Mouse (Mus musculus): ENCODE results near the gene Uhmk1. TPM values are rescaled to one million over a fixed set of nuclear protein-coding genes. Genes with fewer than 3 reads are reported as not detected.

Gene Uhmk1
- polyA plus RNA-seq, 1 experiment from 2014 or later, result 8.3 TPM

DNA sequence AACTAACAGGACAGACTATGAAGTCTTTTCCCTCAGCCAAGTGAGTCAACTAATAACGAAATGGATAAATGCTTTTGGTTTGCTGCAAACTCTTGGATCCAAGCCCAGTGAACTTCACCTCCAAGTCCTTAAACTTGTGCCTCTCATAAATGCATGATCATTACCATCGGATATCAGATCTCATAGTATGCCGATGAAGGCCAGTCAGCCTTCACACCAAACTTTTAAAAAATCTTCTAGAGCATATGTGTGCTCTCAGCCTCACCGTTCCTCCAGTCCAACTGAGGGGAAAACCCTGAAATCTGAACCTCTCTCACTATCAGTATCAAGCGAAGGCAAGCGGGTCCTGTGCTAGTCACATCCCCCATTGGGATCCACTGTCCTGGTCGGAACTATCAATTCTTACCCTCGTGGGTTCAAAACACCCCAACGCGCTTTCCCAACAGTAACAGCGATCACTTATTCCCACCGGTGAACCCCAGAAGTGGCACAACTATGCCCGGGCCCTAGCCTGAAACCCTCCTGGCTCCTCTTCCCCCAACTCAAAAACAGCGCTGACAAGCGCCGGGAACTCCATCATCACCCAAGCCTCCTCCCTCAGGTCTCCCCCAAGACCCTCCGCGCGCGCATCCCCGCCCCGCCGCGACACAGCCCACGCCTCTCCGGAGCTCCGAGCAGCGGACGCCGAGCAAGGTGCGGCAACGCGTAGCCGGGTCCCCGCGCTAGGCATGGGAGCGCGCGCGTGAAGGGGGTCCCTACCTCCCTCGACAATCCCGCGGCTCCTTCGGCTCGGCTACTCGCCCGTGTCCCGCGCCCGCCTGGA lies 41.0 kb downstream of the Uhmk1 start:
- peak; percentile 84 for ATAC-seq (ENCODE audit: low FRiP score)
- Histone ChIP-seq H3K4me1 (peaks cover 22% of the 10 kb centered on the region), H3K27ac (replicated peaks) (peak overlapping the region; percentile 92), H3K27me3 (replicated peaks) (no peaks in the 10 kb centered on the region), H3K9ac (replicated peaks) (peak overlapping the region; percentile 89), H3K9me3 (replicated peaks) (no peaks in the 10 kb centered on the region), H3K4me2 (peak overlapping the region; percentile 64), H3K4me3 (replicated peaks) (peak overlapping the region; percentile 87), H3K36me3 (no peaks in the 10 kb centered on the region)
- WGBS, result 1% methylated on average over 50 of the region's 50 CpGs

DNA sequence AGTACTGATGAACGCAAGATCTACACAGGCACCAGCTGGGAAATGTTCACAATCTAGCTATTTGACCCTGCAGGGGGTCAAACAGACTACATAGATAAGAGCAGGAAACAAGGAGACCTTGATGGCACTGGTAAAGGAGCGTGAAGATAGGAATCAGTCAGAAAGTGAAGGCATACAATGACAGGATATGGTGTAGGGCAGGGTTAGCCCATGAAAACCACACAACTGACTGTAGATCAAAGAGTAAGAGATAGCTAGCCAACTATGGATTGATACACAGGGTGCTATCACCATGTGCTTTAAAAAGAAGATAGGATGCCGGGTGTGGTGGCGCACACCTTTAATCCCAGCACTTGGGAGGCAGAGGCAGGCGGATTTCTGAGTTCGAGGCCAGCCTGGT lies 47.4 kb downstream of the Uhmk1 start:
- Histone ChIP-seq H3K4me3 (replicated peaks) (no peak overlapping the region), H3K36me3 (peaks cover 16% of the 10 kb centered on the region), H3K9ac (replicated peaks) (no peak overlapping the region), H3K27me3 (replicated peaks) (no peaks in the 10 kb centered on the region), H3K4me1 (peaks cover 3% of the 10 kb centered on the region; the same call in 1 of the 2 replicates), H3K9me3 (replicated peaks) (no peaks in the 10 kb centered on the region), H3K27ac (replicated peaks) (no peak overlapping the region), H3K4me2 (no peak overlapping the region)
- no peak for ATAC-seq (ENCODE audit: low FRiP score)
- 84% methylated on average over 6 of the region's 6 CpGs for WGBS

DNA sequence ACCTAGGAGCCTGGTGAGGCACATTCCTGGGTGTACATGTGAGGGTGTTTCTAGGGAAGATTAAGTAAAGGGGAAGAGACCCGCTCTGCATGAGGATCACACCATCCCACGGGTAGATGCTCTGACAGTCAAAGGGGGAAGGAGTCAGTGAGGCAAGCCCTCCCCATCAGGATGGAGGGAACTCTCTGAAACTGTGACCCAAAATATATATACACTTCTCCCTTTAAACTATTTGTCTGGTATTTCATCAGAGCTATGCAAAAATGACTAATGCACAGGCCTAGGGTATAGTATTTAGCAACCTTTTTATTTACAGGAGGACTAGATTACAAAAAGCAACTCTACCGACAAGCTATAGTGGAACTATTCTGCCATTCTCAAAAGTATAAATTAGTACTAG lies 50.3 kb downstream of the Uhmk1 start:
- peaks cover 26% of the 10 kb centered on the region for H3K36me3 ChIP-seq
- WGBS, result 91% methylated on average over 3 of the region's 3 CpGs
- no peak overlapping the region for H3K27ac ChIP-seq (replicated peaks)
- H3K4me3 ChIP-seq (replicated peaks), result no peak overlapping the region
- no peak for ATAC-seq (ENCODE audit: low FRiP score)
- H3K4me2 ChIP-seq, result no peak overlapping the region
- no peak overlapping the region for H3K9ac ChIP-seq (replicated peaks)
- peaks cover 7% of the 10 kb centered on the region; the same call in 1 of the 2 replicates for H3K4me1 ChIP-seq
- no peaks in the 10 kb centered on the region for H3K9me3 ChIP-seq (replicated peaks)
- no peaks in the 10 kb centered on the region for H3K27me3 ChIP-seq (replicated peaks)

DNA sequence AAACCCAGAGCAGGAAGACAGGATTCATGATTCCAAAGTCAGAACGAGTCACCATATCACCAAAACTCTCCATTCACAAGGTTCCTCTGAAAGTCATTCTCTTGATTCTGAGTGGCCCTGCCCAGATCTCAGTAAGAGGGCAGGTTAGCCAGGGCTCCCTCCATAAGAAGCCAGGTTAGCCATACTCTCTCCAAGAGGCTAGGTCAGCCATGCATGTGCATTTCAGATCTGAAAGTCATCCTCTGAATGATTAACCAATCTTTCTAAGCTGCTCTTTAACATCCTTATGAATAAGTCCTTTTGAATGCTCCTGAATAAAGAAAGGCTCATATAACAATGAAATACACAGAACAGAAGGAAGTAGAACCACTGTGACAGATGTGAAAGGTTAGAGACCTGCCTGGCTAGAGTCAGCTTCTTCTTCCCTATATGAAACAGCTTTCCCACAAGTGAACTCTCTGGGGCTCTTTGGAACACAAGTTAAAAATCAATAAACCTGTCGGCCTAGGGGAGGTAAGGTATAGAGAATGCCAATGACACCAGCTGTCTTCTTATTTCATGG lies 51.1 kb downstream of the Uhmk1 start:
- Histone ChIP-seq H3K27me3 (replicated peaks) (no peaks in the 10 kb centered on the region), H3K9ac (replicated peaks) (no peak overlapping the region), H3K27ac (replicated peaks) (no peak overlapping the region), H3K4me3 (replicated peaks) (no peak overlapping the region), H3K36me3 (peaks cover 26% of the 10 kb centered on the region), H3K4me2 (no peak overlapping the region), H3K4me1 (peaks cover 7% of the 10 kb centered on the region; the same call in 1 of the 2 replicates), H3K9me3 (replicated peaks) (no peaks in the 10 kb centered on the region)
- ATAC-seq (ENCODE audit: low FRiP score), result no peak
- 88% methylated on average over 2 of the region's 2 CpGs for WGBS

DNA sequence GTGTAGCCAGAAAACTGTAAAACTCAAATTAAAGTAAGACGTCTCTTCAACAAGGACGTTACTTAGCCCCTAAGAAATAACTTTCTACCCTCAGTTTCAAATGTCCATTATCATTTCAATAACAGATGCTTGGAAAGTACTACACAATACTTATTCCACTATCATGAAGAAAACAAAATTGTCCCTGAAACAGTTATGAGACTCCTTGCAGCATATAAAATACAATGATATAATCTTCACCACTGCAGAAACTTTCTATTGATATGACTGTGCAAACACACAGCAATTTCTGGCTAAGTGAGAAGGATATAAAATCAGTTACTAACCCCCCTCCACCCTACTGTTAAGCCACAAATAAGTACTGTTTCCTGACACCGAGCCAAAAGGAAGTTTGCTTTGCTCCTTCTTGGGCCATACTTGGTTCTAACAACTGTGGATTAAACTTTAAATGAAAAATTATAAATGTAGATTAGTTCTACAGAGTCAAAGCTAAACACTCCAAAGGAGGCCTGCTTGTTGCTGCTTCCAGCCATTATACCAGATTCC lies 51.7 kb downstream of the Uhmk1 start:
- no peaks in the 10 kb centered on the region for H3K9me3 ChIP-seq (replicated peaks)
- H3K36me3 ChIP-seq, result peaks cover 29% of the 10 kb centered on the region
- H3K9ac ChIP-seq (replicated peaks), result no peak overlapping the region
- H3K4me3 ChIP-seq (replicated peaks), result no peak overlapping the region
- 89% methylated on average over 3 of the region's 3 CpGs for WGBS
- H3K4me2 ChIP-seq, result no peak overlapping the region
- peaks cover 7% of the 10 kb centered on the region; the same call in 1 of the 2 replicates for H3K4me1 ChIP-seq
- H3K27ac ChIP-seq (replicated peaks), result no peak overlapping the region
- ATAC-seq (ENCODE audit: low FRiP score), result no peak
- no peaks in the 10 kb centered on the region for H3K27me3 ChIP-seq (replicated peaks)

DNA sequence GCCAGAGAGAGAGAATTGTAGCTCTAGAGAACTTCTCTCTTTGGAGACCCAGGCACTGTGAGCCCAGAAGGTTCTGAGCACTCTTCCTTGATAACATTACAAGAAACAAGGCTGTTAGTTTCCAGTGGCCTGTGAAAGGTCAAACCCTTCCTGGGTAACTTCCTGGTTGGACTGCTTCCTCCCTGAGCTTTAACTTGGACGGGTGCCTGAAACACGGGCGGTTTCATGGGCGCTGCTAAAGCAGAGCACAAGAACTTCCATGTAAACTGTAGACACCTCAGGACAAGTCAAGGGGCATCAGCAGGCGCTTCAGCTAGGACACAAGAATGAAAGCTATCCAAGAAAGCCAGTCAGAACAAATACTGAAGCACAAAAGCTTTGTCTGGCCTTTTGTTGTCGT lies 53.3 kb downstream of the Uhmk1 start:
- WGBS, result 83% methylated on average over 6 of the region's 6 CpGs
- ATAC-seq (ENCODE audit: low FRiP score), result no peak
- Histone ChIP-seq H3K27ac (replicated peaks) (no peak overlapping the region), H3K9me3 (replicated peaks) (no peaks in the 10 kb centered on the region), H3K27me3 (replicated peaks) (no peaks in the 10 kb centered on the region), H3K9ac (replicated peaks) (no peak overlapping the region), H3K4me2 (no peak overlapping the region), H3K4me1 (peaks cover 7% of the 10 kb centered on the region; the same call in 1 of the 2 replicates), H3K36me3 (peaks cover 39% of the 10 kb centered on the region), H3K4me3 (replicated peaks) (no peak overlapping the region)

DNA sequence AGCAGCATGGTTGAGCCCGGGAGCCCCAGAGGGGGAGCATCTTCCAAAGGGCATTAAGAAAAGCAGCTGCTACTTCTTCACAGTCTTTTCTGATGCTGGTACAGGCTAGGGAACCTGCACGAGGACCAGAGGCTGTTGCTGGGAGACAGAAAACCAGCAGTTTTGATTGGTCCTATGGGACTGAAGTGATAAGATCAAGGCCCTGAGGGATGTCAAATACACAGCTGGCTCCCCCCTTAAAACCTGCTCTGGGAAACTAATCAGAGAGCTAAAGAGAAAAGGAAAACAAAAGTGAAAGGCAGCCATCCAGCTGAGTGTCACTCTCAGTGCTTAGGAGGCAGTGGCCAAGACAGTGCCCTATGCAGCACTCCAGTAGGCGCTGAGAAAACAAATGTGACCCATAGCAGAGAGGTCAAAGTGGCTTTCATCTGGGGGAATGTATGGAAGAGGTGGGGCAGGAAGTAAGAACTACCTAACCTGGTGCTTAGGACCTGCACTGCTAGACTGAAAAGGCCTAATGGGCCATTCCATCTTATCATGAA lies 54.7 kb downstream of the Uhmk1 start:
- Histone ChIP-seq H3K27me3 (replicated peaks) (no peaks in the 10 kb centered on the region), H3K4me3 (replicated peaks) (no peak overlapping the region), H3K4me2 (no peak overlapping the region), H3K9me3 (replicated peaks) (no peaks in the 10 kb centered on the region), H3K27ac (replicated peaks) (no peak overlapping the region), H3K4me1 (peaks cover 7% of the 10 kb centered on the region; the same call in 1 of the 2 replicates), H3K9ac (replicated peaks) (no peak overlapping the region), H3K36me3 (peaks cover 31% of the 10 kb centered on the region)
- no peak for ATAC-seq (ENCODE audit: low FRiP score)
- 52% methylated on average over 3 of the region's 3 CpGs for WGBS

DNA sequence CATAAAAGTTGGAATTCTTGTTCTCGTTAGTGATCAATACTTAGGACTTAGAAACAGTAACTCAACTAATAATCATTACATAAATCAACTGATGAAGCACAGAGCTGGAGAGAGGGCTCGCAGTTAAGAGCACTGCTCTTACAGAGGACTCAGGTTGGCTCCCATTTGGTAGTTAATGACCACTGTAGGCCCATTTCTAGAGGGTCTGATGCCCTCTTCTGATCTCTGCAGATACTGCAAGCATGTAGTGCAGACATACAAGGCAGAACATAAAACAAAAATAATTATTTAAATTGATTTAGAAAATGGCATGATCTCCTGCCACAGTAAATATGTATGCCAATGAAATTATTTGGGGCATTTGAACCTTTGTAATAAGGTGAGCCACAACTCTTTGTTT lies 55.5 kb downstream of the Uhmk1 start:
- no peak overlapping the region for H3K9ac ChIP-seq (replicated peaks)
- H3K4me2 ChIP-seq, result no peak overlapping the region
- no peaks in the 10 kb centered on the region for H3K9me3 ChIP-seq (replicated peaks)
- H3K27me3 ChIP-seq (replicated peaks), result no peaks in the 10 kb centered on the region
- ATAC-seq (ENCODE audit: low FRiP score), result no peak
- peaks cover 29% of the 10 kb centered on the region for H3K36me3 ChIP-seq
- 86% methylated on average over 2 of the region's 2 CpGs for WGBS
- H3K4me1 ChIP-seq, result peaks cover 7% of the 10 kb centered on the region; the same call in 1 of the 2 replicates
- no peak overlapping the region for H3K4me3 ChIP-seq (replicated peaks)
- H3K27ac ChIP-seq (replicated peaks), result no peak overlapping the region

DNA sequence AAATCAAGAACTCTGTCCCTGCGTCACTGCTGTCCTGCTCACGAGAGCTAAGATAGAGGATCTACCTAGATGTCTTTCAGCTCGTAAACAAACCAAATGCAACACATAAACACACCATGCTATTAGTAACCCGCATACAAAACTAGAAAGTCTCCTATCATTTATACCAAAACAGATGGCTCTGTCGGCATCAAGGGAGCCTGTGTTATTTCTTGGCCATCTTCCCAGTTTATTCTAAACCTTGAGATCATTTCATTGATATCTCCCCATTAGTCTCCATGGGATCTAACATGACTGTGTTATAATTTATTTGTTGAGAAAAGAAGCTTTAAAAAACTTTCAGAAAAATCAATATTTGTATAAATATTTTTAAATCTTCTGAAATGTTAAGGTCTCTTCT lies 59.4 kb downstream of the Uhmk1 start:
- no peak overlapping the region for H3K27ac ChIP-seq (replicated peaks)
- H3K4me1 ChIP-seq, result peaks cover 6% of the 10 kb centered on the region; the same call in 1 of the 2 replicates
- H3K4me3 ChIP-seq (replicated peaks), result no peak overlapping the region
- 65% methylated on average over 5 of the region's 5 CpGs for WGBS
- H3K9ac ChIP-seq (replicated peaks), result no peak overlapping the region
- H3K4me2 ChIP-seq, result no peak overlapping the region
- H3K27me3 ChIP-seq (replicated peaks), result no peaks in the 10 kb centered on the region
- H3K9me3 ChIP-seq (replicated peaks), result no peaks in the 10 kb centered on the region
- peaks cover 21% of the 10 kb centered on the region for H3K36me3 ChIP-seq
- no peak for ATAC-seq (ENCODE audit: low FRiP score)

DNA sequence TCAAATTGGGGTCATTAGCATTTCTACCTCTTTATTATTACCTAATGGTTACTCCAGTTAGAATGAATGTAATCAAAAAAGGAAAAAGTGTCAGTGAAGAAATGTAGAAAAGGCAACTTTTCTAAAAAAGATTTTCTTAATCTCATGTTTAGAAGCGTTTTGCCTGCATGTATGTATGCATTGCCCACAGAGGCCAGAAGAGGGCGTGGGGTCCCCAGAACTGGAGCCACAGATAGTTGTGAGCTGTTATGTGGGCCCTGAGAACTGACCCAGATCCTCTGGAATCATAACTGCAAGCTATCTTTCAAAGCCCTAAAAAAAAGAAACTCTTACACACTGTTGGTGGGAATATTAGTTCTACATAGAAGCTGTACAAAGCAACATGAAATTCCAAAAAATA lies 59.9 kb downstream of the Uhmk1 start:
- Histone ChIP-seq H3K4me1 (peaks cover 2% of the 10 kb centered on the region; the same call in 1 of the 2 replicates), H3K4me3 (replicated peaks) (no peak overlapping the region), H3K9ac (replicated peaks) (no peak overlapping the region), H3K4me2 (no peak overlapping the region), H3K9me3 (replicated peaks) (no peaks in the 10 kb centered on the region), H3K36me3 (peaks cover 18% of the 10 kb centered on the region), H3K27me3 (replicated peaks) (no peaks in the 10 kb centered on the region), H3K27ac (replicated peaks) (no peak overlapping the region)
- ATAC-seq (ENCODE audit: low FRiP score), result no peak
- 73% methylated on average over 2 of the region's 2 CpGs for WGBS

DNA sequence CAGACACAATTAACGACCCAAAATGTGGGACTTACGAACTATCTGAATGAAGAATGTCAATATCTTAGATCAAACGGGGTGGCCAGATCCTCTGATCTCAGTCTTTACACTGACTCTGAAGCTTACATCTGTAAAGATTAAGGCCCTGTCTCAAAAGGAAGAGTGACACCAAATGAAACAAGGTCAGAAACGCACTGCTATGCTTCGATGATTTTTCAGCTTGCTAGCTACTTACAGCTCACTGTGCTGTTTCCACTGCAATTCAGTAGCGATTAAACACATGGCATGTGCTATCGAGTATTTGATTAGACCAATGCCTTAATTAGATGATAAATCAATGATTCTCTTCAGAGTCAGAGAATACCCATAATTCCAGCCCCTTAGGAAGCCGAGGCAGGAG lies 61.2 kb downstream of the Uhmk1 start:
- Histone ChIP-seq H3K9ac (replicated peaks) (no peak overlapping the region), H3K9me3 (replicated peaks) (no peaks in the 10 kb centered on the region), H3K36me3 (peaks cover 26% of the 10 kb centered on the region), H3K27me3 (replicated peaks) (no peaks in the 10 kb centered on the region), H3K4me3 (replicated peaks) (no peak overlapping the region), H3K4me1 (no peaks in the 10 kb centered on the region), H3K4me2 (no peak overlapping the region), H3K27ac (replicated peaks) (no peak overlapping the region)
- ATAC-seq (ENCODE audit: low FRiP score), result no peak
- 79% methylated on average over 8 of the region's 8 CpGs for WGBS

DNA sequence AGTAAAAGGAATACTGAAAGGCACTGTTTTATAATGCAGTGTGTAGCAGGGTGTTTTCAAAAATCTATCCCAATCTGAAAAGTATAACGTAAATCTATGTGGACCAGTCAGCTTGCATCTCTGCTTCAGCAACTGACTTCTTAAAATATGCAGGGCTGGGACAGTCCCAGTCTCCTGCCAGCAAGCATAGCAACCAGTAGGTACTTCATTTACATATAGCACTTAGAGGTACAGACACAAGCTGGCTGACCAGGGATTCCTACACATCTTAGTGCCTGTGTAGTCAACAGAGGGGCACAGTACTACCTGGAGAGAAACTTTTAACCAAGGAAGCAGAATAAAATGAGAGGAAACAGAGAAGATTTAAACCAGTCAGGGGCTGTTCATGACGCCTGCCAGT lies 62.6 kb downstream of the Uhmk1 start:
- Histone ChIP-seq H3K4me1 (no peaks in the 10 kb centered on the region), H3K27ac (replicated peaks) (no peak overlapping the region), H3K9me3 (replicated peaks) (no peaks in the 10 kb centered on the region), H3K9ac (replicated peaks) (no peak overlapping the region), H3K36me3 (peaks cover 22% of the 10 kb centered on the region), H3K27me3 (replicated peaks) (no peaks in the 10 kb centered on the region), H3K4me2 (no peak overlapping the region), H3K4me3 (replicated peaks) (no peak overlapping the region)
- ATAC-seq (ENCODE audit: low FRiP score), result no peak
- WGBS, result 91% methylated on average over 2 of the region's 2 CpGs
